Mouse (Mus musculus): ENCODE data around the gene Dpyd.
A peak's percentile ranks its signal among the peaks of the same experiment; 100 is the strongest.

The Dpyd gene

DNA sequence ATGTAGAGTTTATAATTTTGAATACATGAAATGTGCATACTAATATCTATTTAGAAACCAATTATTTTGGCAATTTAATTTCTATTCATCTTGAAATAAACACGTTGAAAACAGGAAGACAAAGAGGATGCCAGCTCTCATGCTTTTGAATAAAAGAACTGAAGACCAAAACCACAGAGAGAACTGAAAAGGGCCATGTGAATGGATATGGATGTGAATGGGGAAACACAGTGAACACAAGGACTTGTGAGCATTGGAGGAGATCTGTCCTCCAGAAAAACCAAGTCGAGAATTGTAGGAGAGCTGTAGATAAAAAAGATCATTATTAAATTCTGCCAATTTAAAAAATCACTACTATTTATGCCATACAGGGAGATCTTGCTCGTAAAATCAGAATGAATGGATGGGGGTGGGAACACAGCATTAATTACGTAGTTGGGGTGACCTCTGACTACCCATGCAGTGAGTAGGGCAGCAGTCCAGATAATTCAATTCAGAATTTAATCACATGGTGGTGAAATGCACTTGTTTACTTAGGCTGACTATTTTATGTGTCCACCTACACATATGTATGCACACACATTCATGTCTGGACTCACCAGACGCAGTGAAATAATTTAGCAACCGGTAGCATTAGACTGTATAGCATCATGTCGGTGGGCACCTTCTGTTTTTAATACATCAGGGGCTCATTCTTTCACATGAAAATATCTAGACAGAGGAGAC is 114.3 kb downstream of the Dpyd start:
- DNase-seq (ENCODE audit: low spot score): no peak

DNA sequence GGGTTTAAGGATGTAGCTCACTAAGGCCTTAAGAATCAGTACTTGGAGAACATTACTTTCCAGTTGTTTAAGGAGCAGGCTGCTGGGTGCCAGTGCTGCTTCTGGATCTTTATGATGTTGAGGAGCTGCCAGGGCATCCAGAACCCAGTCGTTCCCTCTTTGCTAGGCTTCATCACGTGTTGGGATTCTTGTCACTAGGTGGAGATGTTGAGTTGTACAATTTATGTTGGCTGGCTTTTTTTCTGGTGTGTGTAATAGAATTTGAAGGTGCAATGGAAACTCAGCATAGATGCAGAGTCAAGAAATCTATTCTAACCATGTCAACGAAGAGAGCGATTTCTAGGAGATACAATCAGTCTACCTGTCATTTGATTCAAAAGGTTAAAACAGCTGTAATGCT is 118.9 kb downstream of the Dpyd start:
- DNase-seq (ENCODE audit: low spot score): peak; percentile 56

DNA sequence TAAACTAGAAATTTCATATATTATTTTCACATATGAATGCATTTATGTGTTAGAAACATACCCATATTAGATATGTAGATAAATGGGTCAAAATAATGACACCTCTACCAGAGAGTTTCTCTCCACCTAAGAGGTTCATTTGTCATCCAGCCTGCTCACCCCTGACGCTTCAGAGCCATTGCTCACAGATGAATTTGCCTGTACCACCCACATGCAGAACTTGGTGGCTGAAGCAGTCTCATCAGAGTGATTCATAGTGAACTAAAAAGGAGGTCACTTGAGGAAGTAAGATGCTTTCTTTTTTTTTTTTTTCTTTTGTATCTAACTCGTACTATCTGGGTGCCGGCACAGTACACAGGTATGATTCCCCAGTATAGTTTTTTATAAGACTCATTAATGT is 188.3 kb downstream of the Dpyd start:
- no peak for DNase-seq (ENCODE audit: low spot score)

- no peak for DNase-seq (ENCODE audit: low spot score)
Measured at GRCm38 (mm10) chr3:118753623-118754022, 191.7 kb downstream of the Dpyd start.

DNA sequence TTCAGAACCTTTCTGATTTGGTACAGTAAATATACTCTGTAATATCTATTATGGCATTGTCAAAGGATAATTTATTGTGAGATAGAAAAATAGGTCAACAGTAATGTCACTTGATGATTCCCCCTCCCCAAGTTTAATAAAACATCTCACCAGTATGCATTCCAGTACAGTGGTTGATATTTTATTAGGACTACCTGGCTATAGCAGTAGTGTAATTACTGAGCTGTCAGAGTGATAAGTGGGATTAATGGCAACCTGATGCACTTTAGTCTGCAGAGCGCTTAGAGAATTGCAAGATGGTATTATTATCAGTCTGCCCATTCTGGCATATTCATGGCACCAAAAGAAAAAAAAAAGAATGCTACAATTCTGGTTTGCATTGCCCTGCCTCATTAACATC is 194.2 kb downstream of the Dpyd start:
- DNase-seq (ENCODE audit: low spot score): no peak

- DNase-seq (ENCODE audit: low spot score): no peak
Measured at GRCm38 (mm10) chr3:118812885-118813284, 251.0 kb downstream of the Dpyd start.

DNA sequence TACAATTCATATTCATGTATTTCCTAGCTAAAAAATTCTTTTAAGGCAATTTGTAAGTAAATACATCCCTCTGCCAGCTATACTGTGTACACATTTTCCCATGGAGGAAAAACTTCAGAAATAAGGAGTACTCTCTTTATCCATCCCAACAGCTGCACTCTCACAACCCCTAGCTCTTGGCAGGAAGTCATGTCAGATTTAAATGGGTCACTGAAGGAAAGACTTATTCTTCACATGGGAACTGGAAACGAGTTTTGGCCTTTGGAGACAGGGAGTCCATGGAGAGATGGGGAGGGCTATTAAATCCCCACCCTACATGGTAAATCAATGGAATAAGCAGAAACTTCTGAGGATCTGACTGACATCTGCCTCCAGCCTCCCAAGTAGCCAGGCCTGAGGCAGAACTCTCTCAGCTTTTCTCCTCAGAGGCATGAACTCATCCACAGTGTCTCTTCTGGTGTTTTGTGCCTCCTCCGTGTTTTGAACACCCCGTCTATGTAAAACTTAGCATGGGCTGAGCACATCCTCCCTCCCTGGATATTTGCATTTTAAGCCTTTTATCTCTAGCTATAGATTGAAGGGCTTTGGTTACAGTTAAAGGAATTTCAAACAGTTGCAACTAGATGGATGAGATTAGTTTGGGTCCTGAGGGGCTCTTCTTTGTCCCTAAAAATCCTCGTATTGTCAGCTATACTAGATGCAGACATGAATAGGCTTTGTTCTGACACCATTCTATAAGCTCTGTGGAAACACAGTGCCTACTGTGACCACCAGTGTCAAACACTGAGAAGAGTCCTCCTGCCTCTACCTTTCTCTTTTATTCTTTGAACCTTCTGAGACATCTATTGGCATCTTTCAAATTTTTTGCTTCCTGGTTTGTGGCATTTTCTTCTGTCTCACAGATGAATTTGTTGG is 288.9 kb downstream of the Dpyd start:
- DNase-seq (ENCODE audit: low spot score): no peak

DNA sequence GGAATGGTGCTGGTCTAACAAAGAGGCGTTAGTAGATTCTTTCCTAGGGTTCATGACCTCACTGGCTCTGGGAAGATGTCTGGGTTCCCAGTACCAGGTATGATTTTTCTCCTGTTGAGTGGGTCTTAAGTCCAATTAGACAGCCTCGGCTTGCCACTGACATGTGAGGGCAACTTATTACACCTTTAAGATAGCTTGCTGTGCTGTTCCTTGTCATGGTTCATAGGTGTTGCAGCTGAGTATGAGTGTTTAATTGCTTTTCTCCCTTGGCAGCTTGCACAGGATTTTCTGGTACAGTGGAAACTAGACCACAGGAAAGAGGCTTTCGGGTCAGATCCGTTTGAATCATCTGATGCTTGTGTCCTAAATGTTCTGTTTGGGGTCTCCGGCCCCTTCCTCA is 290.8 kb downstream of the Dpyd start:
- DNase-seq (ENCODE audit: low spot score): no peak

DNA sequence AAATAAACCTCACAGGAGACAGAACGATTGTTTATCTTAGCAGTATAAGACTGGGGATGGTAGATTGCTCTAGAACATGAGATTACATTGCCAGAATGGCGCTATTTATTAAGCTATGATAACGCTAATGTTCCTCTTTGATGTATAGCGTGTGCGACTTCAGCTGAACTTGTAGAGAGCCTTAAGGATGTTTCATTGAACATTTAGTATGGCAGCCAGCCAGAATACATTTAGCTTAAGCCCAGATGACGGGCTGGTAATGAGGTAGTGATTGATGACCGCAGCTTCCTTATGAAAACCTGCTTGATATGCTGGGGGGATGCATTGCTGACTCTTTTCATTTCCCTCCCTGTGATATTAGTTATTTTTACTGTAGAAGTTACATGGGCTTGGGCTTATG is 293.5 kb downstream of the Dpyd start:
- DNase-seq (ENCODE audit: low spot score): peak; percentile 48

GRCm38 (mm10) chr3:118869113-118870107 is 307.5 kb downstream of the Dpyd start:
- DNase-seq (ENCODE audit: low spot score): no peak

- no peak for DNase-seq (ENCODE audit: low spot score)
Measured at GRCm38 (mm10) chr3:118875871-118876270, 313.9 kb downstream of the Dpyd start.

DNA sequence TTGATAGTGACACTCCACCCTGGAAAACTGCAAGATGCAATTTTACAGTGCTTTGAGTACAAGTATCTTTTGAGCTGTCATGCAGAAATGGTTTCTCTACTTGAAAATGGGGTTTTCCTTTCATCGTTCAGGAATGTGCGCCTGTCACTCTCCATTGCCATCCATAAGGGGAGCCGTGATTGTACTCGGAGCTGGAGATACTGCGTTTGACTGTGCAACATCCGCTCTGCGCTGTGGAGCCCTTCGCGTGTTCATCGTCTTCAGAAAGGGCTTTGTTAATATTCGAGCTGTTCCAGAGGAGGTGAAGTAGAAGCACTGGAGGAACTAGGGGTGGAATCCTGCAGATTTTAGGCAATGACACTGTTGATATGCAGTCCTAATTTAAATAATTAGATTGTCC is 337.1 kb downstream of the Dpyd start:
- no peak for DNase-seq (ENCODE audit: low spot score)

DNA sequence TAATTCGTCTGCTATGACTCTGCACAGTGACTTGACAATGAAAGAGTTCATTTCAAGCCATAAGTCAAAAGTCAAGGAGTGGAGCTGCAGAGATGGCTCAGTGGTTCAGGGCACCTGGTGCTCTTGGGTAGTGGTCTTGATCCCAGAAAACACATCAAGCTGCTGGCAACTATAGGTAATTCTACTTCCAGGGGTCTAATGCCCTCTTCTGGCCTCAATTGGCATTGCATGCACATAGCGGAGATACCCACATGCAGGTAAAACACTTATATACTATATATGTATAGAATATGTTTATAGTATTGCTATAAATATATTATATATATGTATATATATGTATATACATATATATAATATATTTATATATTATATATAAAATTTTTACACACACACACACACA is 429.4 kb downstream of the Dpyd start:
- no peak for DNase-seq (ENCODE audit: low spot score)

GRCm38 (mm10) chr3:118991793-118992192 is 429.9 kb downstream of the Dpyd start:
- DNase-seq (ENCODE audit: low spot score): no peak

- no peak for DNase-seq (ENCODE audit: low spot score)
Measured at GRCm38 (mm10) chr3:119021255-119021654, 459.3 kb downstream of the Dpyd start.

DNA sequence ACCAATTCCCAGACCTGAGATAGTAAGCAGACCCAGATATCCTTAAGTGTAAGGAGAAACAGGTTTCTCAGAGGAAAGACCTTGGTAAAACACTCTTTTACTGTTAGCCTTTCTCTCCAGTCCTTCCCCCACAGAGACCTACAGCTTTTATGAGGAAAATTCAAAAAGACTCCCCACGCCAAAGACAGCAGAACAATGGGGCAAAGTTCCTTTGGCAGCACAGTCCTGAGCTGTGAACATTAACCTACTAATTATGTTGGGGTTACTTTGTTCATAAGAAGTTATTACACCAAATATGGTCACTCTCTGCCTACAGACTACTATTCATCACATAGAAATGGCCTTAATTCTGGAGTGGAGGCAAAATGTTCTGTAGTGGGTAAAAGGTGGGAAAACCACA is 480.7 kb downstream of the Dpyd start:
- no peak for DNase-seq (ENCODE audit: low spot score)

- no peak for DNase-seq (ENCODE audit: low spot score)
Measured at GRCm38 (mm10) chr3:119056144-119056543, 494.2 kb downstream of the Dpyd start.

- DNase-seq (ENCODE audit: low spot score): no peak
Measured at GRCm38 (mm10) chr3:119063214-119063613, 501.3 kb downstream of the Dpyd start.

DNA sequence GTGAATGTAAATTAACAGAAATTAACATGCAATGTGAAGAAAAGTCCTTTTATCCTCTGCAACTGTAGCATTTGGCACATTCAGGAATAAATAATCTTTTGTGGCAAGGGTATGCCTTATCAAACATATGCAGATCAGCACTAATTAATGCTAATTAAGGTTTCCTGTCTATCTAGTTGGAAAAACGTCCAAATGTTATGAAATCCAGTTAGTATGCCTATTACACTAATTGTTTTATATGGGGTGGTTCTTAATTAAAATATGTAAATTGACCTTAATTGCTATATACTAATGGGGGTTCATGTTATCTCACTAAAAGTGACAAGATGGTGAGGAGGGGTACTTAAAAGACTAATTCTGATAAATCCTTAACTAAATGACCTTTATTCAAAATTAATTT is 501.7 kb downstream of the Dpyd start:
- DNase-seq (ENCODE audit: low spot score): no peak

GRCm38 (mm10) chr3:119064746-119065145 is 502.8 kb downstream of the Dpyd start:
- no peak for DNase-seq (ENCODE audit: low spot score)

DNA sequence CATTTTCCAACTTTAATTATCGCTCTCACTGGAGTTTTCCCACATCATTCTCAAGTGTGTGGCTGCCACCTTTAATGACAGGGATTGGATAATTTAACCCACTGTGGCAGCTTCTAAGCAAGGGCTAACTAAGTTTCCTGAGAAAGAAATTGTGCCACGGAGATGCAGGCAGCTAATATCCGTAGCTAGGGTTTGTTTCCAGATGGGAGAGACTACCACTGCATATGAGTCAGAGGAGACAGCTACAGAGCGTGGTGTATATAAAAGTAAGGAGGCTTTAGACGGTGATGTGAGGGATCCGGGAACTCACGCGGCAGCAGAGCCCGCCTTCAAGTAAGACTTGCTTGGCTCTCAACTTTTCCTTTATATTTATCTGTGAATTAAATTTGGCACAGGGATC is 505.3 kb downstream of the Dpyd start:
- DNase-seq (ENCODE audit: low spot score): no peak

GRCm38 (mm10) chr3:119086618-119087017 is 524.7 kb downstream of the Dpyd start:
- DNase-seq (ENCODE audit: low spot score): peak; percentile 46

Data from MN1 (cell line).